Mouse (Mus musculus): Measurements from ENCODE around the gene S100a4.

- TF ChIP-seq GATA1 (IDR thresholded peaks at IDR 0.05; ENCODE audit: low read length) (no peak), TAL1 (IDR thresholded peaks at IDR 0.05; ENCODE audit: low read length) (no peak)
These were observed 2.6 kb downstream of the S100a4 start for GRCm38 (mm10) chr3:90606185-90606584.
